ENCODE assay signal across 24 mouse cellular contexts in genomic region chr17:65623130-65623529, GRCm38 (mm10). TPM values are rescaled to one million over a fixed set of nuclear protein-coding genes. Genes with fewer than 3 reads are reported as not detected.
DNase-seq lines count a peak whose midpoint lies in the region; ATAC-seq and TF ChIP-seq lines count a peak whose summit lies in the region.
"Had no signal": no experiment of that assay in that cellular context is flagged by ENCODE, and none has a peak within 500 bp of the region (broad histone marks: within the 10 kb centered on the region; RNA-seq: fewer than 3 reads in every experiment).

No protein-coding gene starts in this region.

- H3K9me3 ChIP-seq in liver, embryonic 12.5 days (replicated peaks) = no peaks in the 10 kb centered on the region
- no peaks in the 10 kb centered on the region for H3K9me3 ChIP-seq in intestine, postnatal 0 days (ENCODE audit: control insufficient read depth)
- H3K9me3 ChIP-seq in hindbrain, embryonic 12.5 days (replicated peaks) = peaks cover 3% of the 10 kb centered on the region
- H3K9me3 ChIP-seq: embryonic facial prominence, embryonic 12.5 days; embryonic facial prominence, embryonic 15.5 days had no signal

- TF ChIP-seq CTCF in kidney, adult 2 months (conservative IDR thresholded peaks at IDR 0.05; ENCODE audit: insufficient read depth, insufficient read length, low read depth, low read length) = no peak
- TF ChIP-seq CTCF in liver, adult 2 months (IDR thresholded peaks at IDR 0.05; ENCODE audit: low read depth, low read length) = no peak
- TF ChIP-seq CTCF in intestine, postnatal 0 days (IDR thresholded peaks at IDR 0.05; ENCODE audit: low read depth) = no peak

- H3K36me3 ChIP-seq in kidney, adult 2 months (ENCODE audit: control insufficient read depth, insufficient read depth, low read length) = no peaks in the 10 kb centered on the region
- no peaks in the 10 kb centered on the region for H3K36me3 ChIP-seq in liver, adult 2 months (ENCODE audit: control insufficient read depth, insufficient read depth, low read length)
- no peaks in the 10 kb centered on the region for H3K36me3 ChIP-seq in liver, embryonic 12.5 days
- no peaks in the 10 kb centered on the region for H3K36me3 ChIP-seq in intestine, postnatal 0 days (ENCODE audit: control insufficient read depth, insufficient read depth)
- H3K36me3 ChIP-seq in hindbrain, embryonic 12.5 days = no peaks in the 10 kb centered on the region
- H3K36me3 ChIP-seq: embryonic facial prominence, embryonic 12.5 days; embryonic facial prominence, embryonic 15.5 days; hindbrain, embryonic 13.5 days had no signal

- H3K79me2 ChIP-seq in liver, adult 2 months (ENCODE audit: control insufficient read depth, insufficient read depth, low read length) = no peaks in the 10 kb centered on the region

- H3K4me3 ChIP-seq in kidney, adult 2 months (ENCODE audit: insufficient read depth, low read depth, low read length) = no peak overlapping the region
- no peak overlapping the region for H3K4me3 ChIP-seq in liver, adult 2 months (ENCODE audit: insufficient read depth, low read depth, low read length)
- no peak overlapping the region for H3K4me3 ChIP-seq in liver, embryonic 12.5 days
- no peak overlapping the region for H3K4me3 ChIP-seq in intestine, postnatal 0 days (ENCODE audit: low read depth, low read length)
- H3K4me3 ChIP-seq in hindbrain, embryonic 12.5 days = no peak overlapping the region
- H3K4me3 ChIP-seq: embryonic facial prominence, embryonic 12.5 days; embryonic facial prominence, embryonic 15.5 days; gastrocnemius, adult 2 months; hindbrain, embryonic 13.5 days had no signal

- DNase-seq in kidney, adult 2 months = peak; percentile 23
- no peak for DNase-seq in kidney, postnatal 25 days
- DNase-seq in liver, adult 2 months (ENCODE audit: extremely low read depth, low read depth, low spot score) = peak; percentile 89
- no peak for DNase-seq in embryo, embryonic 10.5 days (ENCODE audit: low spot score)
- DNase-seq: adrenal gland, postnatal 10 days; adrenal gland, postnatal 36 days; cerebellum, adult 18-20 months; cerebellum, adult 9-10 months; cerebellum, postnatal 14 days; forebrain, postnatal 0 days; gastrocnemius, adult 2 months; gastrocnemius, postnatal 14 days had no signal

- no peaks in the 10 kb centered on the region for H3K4me1 ChIP-seq in kidney, adult 2 months (ENCODE audit: control insufficient read depth, insufficient read depth, low read length)
- H3K4me1 ChIP-seq in liver, adult 2 months (ENCODE audit: control insufficient read depth, insufficient read depth, low read length) = peaks cover 11% of the 10 kb centered on the region
- no peaks in the 10 kb centered on the region for H3K4me1 ChIP-seq in liver, embryonic 12.5 days
- peaks cover 7% of the 10 kb centered on the region; the same call in 1 of the 2 replicates for H3K4me1 ChIP-seq in intestine, postnatal 0 days (replicated peaks; ENCODE audit: control insufficient read depth, insufficient read depth, low read length)
- no peaks in the 10 kb centered on the region for H3K4me1 ChIP-seq in hindbrain, embryonic 12.5 days
- H3K4me1 ChIP-seq: embryonic facial prominence, embryonic 12.5 days; embryonic facial prominence, embryonic 15.5 days; hindbrain, embryonic 13.5 days had no signal

- no peak for TF ChIP-seq POLR2A in kidney, adult 2 months (IDR thresholded peaks at IDR 0.05; ENCODE audit: low read depth, low read length)
- no peak for TF ChIP-seq POLR2A in liver, adult 2 months (IDR thresholded peaks at IDR 0.05; ENCODE audit: extremely low read depth, insufficient read depth, low read length)

- H3K9ac ChIP-seq in liver, adult 2 months (ENCODE audit: low read depth, low read length) = no peak overlapping the region
- no peak overlapping the region for H3K9ac ChIP-seq in liver, embryonic 12.5 days
- H3K9ac ChIP-seq in intestine, postnatal 0 days (ENCODE audit: low read depth, low read length) = no peak overlapping the region
- no peak overlapping the region for H3K9ac ChIP-seq in hindbrain, embryonic 12.5 days
- H3K9ac ChIP-seq: embryonic facial prominence, embryonic 12.5 days; embryonic facial prominence, embryonic 15.5 days; forebrain, postnatal 0 days; hindbrain, embryonic 13.5 days had no signal

- H3K27ac ChIP-seq in kidney, adult 2 months (ENCODE audit: insufficient read depth, low read depth, low read length) = no peak overlapping the region
- peak overlapping the region; percentile 31 for H3K27ac ChIP-seq in liver, adult 2 months (replicated peaks; ENCODE audit: insufficient read depth, low read depth, low read length)
- H3K27ac ChIP-seq in liver, embryonic 12.5 days = no peak overlapping the region
- H3K27ac ChIP-seq in intestine, postnatal 0 days (ENCODE audit: low read depth, low read length) = no peak overlapping the region
- no peak overlapping the region for H3K27ac ChIP-seq in hindbrain, embryonic 12.5 days
- H3K27ac ChIP-seq: embryonic facial prominence, embryonic 12.5 days; embryonic facial prominence, embryonic 15.5 days; gastrocnemius, adult 2 months; hindbrain, embryonic 13.5 days had no signal

- ATAC-seq in liver, embryonic 12.5 days = no peak
- peak; percentile 91 for ATAC-seq in intestine, postnatal 0 days
- ATAC-seq in hindbrain, embryonic 12.5 days (ENCODE audit: low FRiP score) = no peak
- ATAC-seq: activated CD4-positive, CD25-positive, alpha-beta regulatory T cell, adult 4 months; forebrain, embryonic 14.5 days; forebrain, postnatal 0 days had no signal

- no peaks in the 10 kb centered on the region for H3K27me3 ChIP-seq in kidney, adult 2 months (replicated peaks; ENCODE audit: control insufficient read depth, insufficient read depth, low read length)
- no peaks in the 10 kb centered on the region for H3K27me3 ChIP-seq in liver, adult 2 months (ENCODE audit: control insufficient read depth, insufficient read depth, low read length)
- H3K27me3 ChIP-seq in liver, embryonic 12.5 days (replicated peaks) = no peaks in the 10 kb centered on the region; the same call in 1 of the 2 replicates
- H3K27me3 ChIP-seq in intestine, postnatal 0 days (replicated peaks; ENCODE audit: control insufficient read depth, insufficient read depth, low read length) = no peaks in the 10 kb centered on the region
- H3K27me3 ChIP-seq in hindbrain, embryonic 12.5 days = no peaks in the 10 kb centered on the region
- H3K27me3 ChIP-seq: embryonic facial prominence, embryonic 12.5 days; embryonic facial prominence, embryonic 15.5 days; hindbrain, embryonic 13.5 days had no signal

- H3K4me2 ChIP-seq in liver, embryonic 12.5 days = no peak overlapping the region
- H3K4me2 ChIP-seq in intestine, postnatal 0 days (replicated peaks; ENCODE audit: low read depth) = no peak overlapping the region
- H3K4me2 ChIP-seq in hindbrain, embryonic 12.5 days (replicated peaks) = no peak overlapping the region
- H3K4me2 ChIP-seq: embryonic facial prominence, embryonic 12.5 days; embryonic facial prominence, embryonic 15.5 days; heart, embryonic 11.5 days; hindbrain, embryonic 13.5 days had no signal

RNA-seq across cellular contexts. Expression of gene Vapa, which starts 9.8 kb away (rescaled TPM):
- 21.2 and 27.5 TPM in 2 replicates for polyA plus RNA-seq in kidney, adult 2 months (2012; rRNA removed)
- total RNA-seq in liver, adult 2 months (2014; rRNA removed) = 48.9 and 51.7 TPM in 2 replicates
- polyA plus RNA-seq in liver, adult 2 months (2012; rRNA removed) = 17.9 and 19.0 TPM in 2 replicates
- 106 and 107 TPM in 2 replicates for polyA plus RNA-seq in liver, embryonic 12.5 days (2016; fragmentation: Nextera tagmentation; extraction: Ambion mirVana)
- polyA plus RNA-seq in intestine, postnatal 0 days (2015; fragmentation: Nextera tagmentation; extraction: Ambion mirVana) = 290 and 292 TPM in 2 replicates
- polyA plus RNA-seq in hindbrain, embryonic 12.5 days (2016; fragmentation: Nextera tagmentation; extraction: Ambion mirVana) = 264 and 270 TPM in 2 replicates

RNA-seq across cellular contexts. Expression of gene Txndc2, which starts 18.8 kb away (rescaled TPM):
- polyA plus RNA-seq in kidney, adult 2 months (2012; rRNA removed) = 0.05 and 0.07 TPM in 2 replicates
- not detected in 2 replicates for total RNA-seq in liver, adult 2 months (2014; rRNA removed)
- polyA plus RNA-seq in liver, adult 2 months (2012; rRNA removed) = not detected in 2 replicates
- not detected in 2 replicates for polyA plus RNA-seq in liver, embryonic 12.5 days (2016; fragmentation: Nextera tagmentation; extraction: Ambion mirVana)
- not detected in 2 replicates for polyA plus RNA-seq in intestine, postnatal 0 days (2015; fragmentation: Nextera tagmentation; extraction: Ambion mirVana)
- 0.13 and 0.27 TPM in 2 replicates for polyA plus RNA-seq in hindbrain, embryonic 12.5 days (2016; fragmentation: Nextera tagmentation; extraction: Ambion mirVana)
- total RNA-seq: gastrocnemius, adult 2 months; gastrocnemius, postnatal 14 days; heart, postnatal 25 days; hematopoietic stem cell, adult 5-6 weeks had no signal
- polyA plus RNA-seq: activated CD4-positive, CD25-positive, alpha-beta regulatory T cell, adult 4 months; forebrain, postnatal 0 days; heart, embryonic 11.5 days; heart, embryonic 14.5 days had no signal

Comparison
In these comparisons a context has a peak if more than half of its experiments do, and no peak if none do; other contexts are left out.
1. DNase-seq: peak in kidney, adult 2 months (single experiment) and liver, adult 2 months (single experiment); none in kidney, postnatal 25 days (0 of 2) and embryo, embryonic 10.5 days (single experiment).